Mouse (Mus musculus) bone marrow macrophage, adult 2 months (primary cell): ENCODE measurements around the gene Sim2.

Experiments used
- CTCF ChIP-seq: IDR thresholded peaks from 2 replicates; pipeline ENCODE4 v1.5.1; 2012; ENCODE audit warnings: low read depth, mild to moderate bottlenecking, low read length, moderate library complexity
- POLR2A ChIP-seq: IDR thresholded peaks from 2 replicates; pipeline ENCODE4 v1.6.1; 2012; ENCODE audit warnings: mild to moderate bottlenecking, low read depth, low read length, borderline replicate concordance

- TF ChIP-seq CTCF (no peak), POLR2A (no peak)
These were observed 6.2 kb upstream of the Sim2 start for GRCm38 (mm10) chr16:94078318-94079074.
